Mouse (Mus musculus) neural tube, embryonic 11.5 days (tissue): ENCODE measurements around the gene Pole. TPM values are rescaled to one million over a fixed set of nuclear protein-coding genes. Genes with fewer than 3 reads are reported as not detected.
A peak's percentile ranks its signal among the peaks of the same experiment; 100 is the strongest.

Experiments
- ATAC-seq: fragments of 200-750 bp; cut with Nextera tagmentation; 2 replicates; pipeline ENCODE4 v1.8.0; 2017; ENCODE audit warnings: moderate number of reproducible peaks, mild to moderate bottlenecking, moderate TSS enrichment, moderate library complexity; ENCODE audit not compliant: insufficient read depth, low FRiP score, low TSS enrichment
- DNase-seq: peaks from one replicate; pipeline ENCODE4 v3.0.0-alpha.2; 2015; ENCODE audit warnings: low spot score
- H3K27ac ChIP-seq: fragments of 300-500 bp; sonication (generic); 2 replicates; pipeline ENCODE4 v1.5.1; 2014; ENCODE audit warnings: low read depth, mild to moderate bottlenecking, low read length
- H3K27me3 ChIP-seq: fragments of 300-500 bp; sonication (generic); 2 replicates; pipeline ENCODE4 v1.6.1; 2014; ENCODE audit warnings: mild to moderate bottlenecking, low read length, mixed read lengths; ENCODE audit not compliant: control insufficient read depth, insufficient read depth
- H3K36me3 ChIP-seq: fragments of 300-500 bp; sonication (generic); 2 replicates; pipeline ENCODE4 v1.6.1; 2014; ENCODE audit warnings: mild to moderate bottlenecking, low read length, moderate library complexity, mixed read lengths; ENCODE audit not compliant: control insufficient read depth, insufficient read depth
- H3K4me1 ChIP-seq: fragments of 300-500 bp; sonication (generic); 2 replicates; pipeline ENCODE4 v1.6.1; 2014; ENCODE audit warnings: low read length, mixed read lengths; ENCODE audit not compliant: control insufficient read depth, insufficient read depth
- H3K4me2 ChIP-seq: fragments of 300-500 bp; sonication (generic); 2 replicates; pipeline ENCODE4 v1.6.1; 2014; ENCODE audit warnings: low read depth, mild to moderate bottlenecking, moderate library complexity
- H3K4me3 ChIP-seq: fragments of 300-500 bp; sonication (generic); 2 replicates; pipeline ENCODE4 v1.5.1; 2014; ENCODE audit warnings: low read depth, low read length
- H3K9ac ChIP-seq: fragments of 300-500 bp; sonication (generic); 2 replicates; pipeline ENCODE4 v1.6.1; 2014; ENCODE audit warnings: mild to moderate bottlenecking, low read length
- H3K9me3 ChIP-seq: fragments of 300-500 bp; sonication (generic); 2 replicates; pipeline ENCODE4 v1.6.1; 2016; ENCODE audit warnings: low read length; ENCODE audit not compliant: control insufficient read depth
- WGBS: fragments of 180-500 bp; shearing (Covaris S2); extraction: QIAGEN DNeasy Blood & Tissue Kit; methylation state at CpG from one replicate; pipeline ENCODE4 v1.1.7; 2014; 5-methylcytosine and 5-hydroxymethylcytosine counted together
- polyA plus RNA-seq: library from polyadenylated mRNA; unstranded; fragments of >200 nt; fragmentation: Nextera tagmentation; extraction: Ambion mirVana; gene quantifications from 2 replicates; pipeline ENCODE4 v1.2.1, GENCODE M21; 2014

The Pole gene
- polyA plus RNA-seq, 1 experiment from 2014 or later: 36.4 TPM

GRCm38 (mm10) chr5:110276910-110277309 lies 9.2 kb upstream of the Pole start:
- no peaks in the 10 kb centered on the region for H3K36me3 ChIP-seq
- H3K4me1 ChIP-seq: no peaks in the 10 kb centered on the region
- ATAC-seq (no peak), DNase-seq (no peak)
- 87% methylated on average over 1 of the region's 1 CpGs for WGBS
- no peak overlapping the region for H3K27ac ChIP-seq
- H3K27me3 ChIP-seq: no peaks in the 10 kb centered on the region
- H3K4me2 ChIP-seq: no peak overlapping the region
- no peak overlapping the region for H3K9ac ChIP-seq
- H3K9me3 ChIP-seq: no peaks in the 10 kb centered on the region
- no peak overlapping the region for H3K4me3 ChIP-seq

GRCm38 (mm10) chr5:110281984-110282383 lies 4.1 kb upstream of the Pole start:
- Histone ChIP-seq H3K4me1 (peaks cover 3% of the 10 kb centered on the region; the same call in 1 of the 2 replicates), H3K4me3 (no peak overlapping the region), H3K4me2 (no peak overlapping the region), H3K9ac (no peak overlapping the region), H3K27ac (no peak overlapping the region), H3K27me3 (no peaks in the 10 kb centered on the region), H3K9me3 (no peaks in the 10 kb centered on the region), H3K36me3 (no peaks in the 10 kb centered on the region)
- ATAC-seq: no peak
- no peak for DNase-seq
- 89% methylated on average over 2 of the region's 2 CpGs for WGBS

- peak; percentile 63 for DNase-seq
- Histone ChIP-seq H3K4me1 (peaks cover 3% of the 10 kb centered on the region; the same call in 1 of the 2 replicates), H3K27ac (no peak overlapping the region), H3K4me2 (no peak overlapping the region), H3K36me3 (no peaks in the 10 kb centered on the region), H3K9ac (no peak overlapping the region), H3K4me3 (no peak overlapping the region), H3K27me3 (no peaks in the 10 kb centered on the region), H3K9me3 (no peaks in the 10 kb centered on the region)
- 15% methylated on average over 4 of the region's 4 CpGs for WGBS
- ATAC-seq: no peak
Measured at GRCm38 (mm10) chr5:110284536-110284935, 1.6 kb upstream of the Pole start.

- H3K4me1 ChIP-seq: peaks cover 3% of the 10 kb centered on the region; the same call in 1 of the 2 replicates
- H3K27ac ChIP-seq: no peak overlapping the region
- no peak overlapping the region; the same call in 1 of the 2 replicates for H3K9ac ChIP-seq
- H3K27me3 ChIP-seq: no peaks in the 10 kb centered on the region
- H3K36me3 ChIP-seq: no peaks in the 10 kb centered on the region
- peak overlapping the region; percentile 86 for H3K4me2 ChIP-seq
- ATAC-seq (no peak), DNase-seq (no peak)
- H3K9me3 ChIP-seq: no peaks in the 10 kb centered on the region
- 14% methylated on average over 15 of the region's 15 CpGs for WGBS
- H3K4me3 ChIP-seq: peak overlapping the region; percentile 77
Measured at GRCm38 (mm10) chr5:110285156-110285555, 950 bp upstream of the Pole start.

- H3K27me3 ChIP-seq: no peaks in the 10 kb centered on the region
- H3K9me3 ChIP-seq: no peaks in the 10 kb centered on the region
- H3K9ac ChIP-seq: peak overlapping the region; percentile 82
- WGBS: 3% methylated on average over 30 of the region's 31 CpGs
- DNase-seq (no peak), ATAC-seq (peak; percentile 78)
- H3K27ac ChIP-seq: 0 out of 2 replicates have a peak overlapping the region, but pooled peaks have one; percentile 23
- H3K4me3 ChIP-seq: peak overlapping the region; percentile 77
- peaks cover 3% of the 10 kb centered on the region; the same call in 1 of the 2 replicates for H3K4me1 ChIP-seq
- no peaks in the 10 kb centered on the region for H3K36me3 ChIP-seq
- H3K4me2 ChIP-seq: peak overlapping the region; percentile 86
Measured at GRCm38 (mm10) chr5:110286446-110287083, 459 bp downstream of the Pole start.

- H3K9ac ChIP-seq: no peak overlapping the region
- H3K27me3 ChIP-seq: no peaks in the 10 kb centered on the region
- no peak for ATAC-seq
- 77% methylated on average over 2 of the region's 2 CpGs for WGBS
- H3K4me3 ChIP-seq: peak overlapping the region; percentile 77
- no peaks in the 10 kb centered on the region for H3K36me3 ChIP-seq
- DNase-seq: no peak
- H3K9me3 ChIP-seq: no peaks in the 10 kb centered on the region
- peak overlapping the region; percentile 86; the same call in 1 of the 2 replicates for H3K4me2 ChIP-seq
- H3K4me1 ChIP-seq: peaks cover 3% of the 10 kb centered on the region; the same call in 1 of the 2 replicates
- H3K27ac ChIP-seq: no peak overlapping the region
Measured at GRCm38 (mm10) chr5:110287084-110287475, 974 bp downstream of the Pole start.

GRCm38 (mm10) chr5:110291649-110292048 lies 5.5 kb downstream of the Pole start:
- no peak overlapping the region for H3K4me3 ChIP-seq
- DNase-seq: no peak
- no peaks in the 10 kb centered on the region for H3K4me1 ChIP-seq
- no peak overlapping the region for H3K9ac ChIP-seq
- no peak overlapping the region for H3K27ac ChIP-seq
- H3K9me3 ChIP-seq: no peaks in the 10 kb centered on the region
- no peaks in the 10 kb centered on the region for H3K36me3 ChIP-seq
- no peaks in the 10 kb centered on the region for H3K27me3 ChIP-seq
- 100% methylated on average over 1 of the region's 1 CpGs for WGBS
- no peak overlapping the region for H3K4me2 ChIP-seq
- ATAC-seq: no peak

GRCm38 (mm10) chr5:110296637-110297036 lies 10.5 kb downstream of the Pole start:
- Histone ChIP-seq H3K4me2 (no peak overlapping the region), H3K9me3 (no peaks in the 10 kb centered on the region), H3K4me1 (no peaks in the 10 kb centered on the region), H3K27me3 (no peaks in the 10 kb centered on the region), H3K27ac (no peak overlapping the region), H3K9ac (no peak overlapping the region), H3K36me3 (peaks cover 8% of the 10 kb centered on the region; the same call in 1 of the 2 replicates), H3K4me3 (no peak overlapping the region)
- DNase-seq (no peak), ATAC-seq (no peak)
- WGBS: 92% methylated on average over 1 of the region's 1 CpGs

GRCm38 (mm10) chr5:110300591-110300990 lies 14.5 kb downstream of the Pole start:
- H3K9me3 ChIP-seq: no peaks in the 10 kb centered on the region
- no peak for ATAC-seq
- H3K36me3 ChIP-seq: peaks cover 10% of the 10 kb centered on the region; the same call in 1 of the 2 replicates

More at GRCm38 (mm10) chr5:110300591-110300990, 14.5 kb downstream of the Pole start:
- WGBS: 92% methylated on average over 2 of the region's 2 CpGs
- Histone ChIP-seq H3K4me2 (no peak overlapping the region), H3K27me3 (no peaks in the 10 kb centered on the region), H3K4me1 (no peaks in the 10 kb centered on the region), H3K4me3 (no peak overlapping the region), H3K27ac (no peak overlapping the region), H3K9ac (no peak overlapping the region)
- DNase-seq: no peak
